ENCODE assay signal across 8 mouse cellular contexts in genomic region chr17:71183657-71184261, GRCm38 (mm10). TPM values are rescaled to one million over a fixed set of nuclear protein-coding genes. Genes with fewer than 3 reads are reported as not detected.
DNase-seq lines count a peak whose midpoint lies in the region; ATAC-seq and TF ChIP-seq lines count a peak whose summit lies in the region.

No protein-coding gene starts in this region.

- peak overlapping the region; percentile 77 for H3K4me2 ChIP-seq in embryonic facial prominence, embryonic 14.5 days (ENCODE audit: low read depth, low read length)
- H3K4me2 ChIP-seq in intestine, embryonic 15.5 days (replicated peaks): peak overlapping the region; percentile 89
- H3K4me2 ChIP-seq in midbrain, embryonic 11.5 days: peak overlapping the region; percentile 70

- DNase-seq in embryo, embryonic 10 days (ENCODE audit: low spot score): peak; percentile 57
- no peak for DNase-seq in embryo, embryonic 11 days
- peak in 1 of 2 experiments; percentile 21 for DNase-seq in spleen, adult 2 months (ENCODE audit: low read depth in 1 of 2, low spot score in 2 of 2)
- DNase-seq in spleen, adult 18-20 months: no peak
- peak; percentile 27 for DNase-seq in embryonic facial prominence, embryonic 14.5 days (ENCODE audit: low spot score)
- DNase-seq in midbrain, embryonic 11.5 days (ENCODE audit: low spot score, missing footprints): peak; percentile 93
- no peak for DNase-seq in frontal cortex, postnatal 14 days (ENCODE audit: low spot score in 2 of 2)

- under 1% methylated on average over 79 of the region's 79 CpGs for whole genome bisulfite sequencing in spleen, adult 2 months
- WGBS in embryonic facial prominence, embryonic 14.5 days: under 1% methylated on average over 28 of the region's 79 CpGs
- WGBS in intestine, embryonic 15.5 days: under 1% methylated on average over 59 of the region's 79 CpGs
- under 1% methylated on average over 66 of the region's 79 CpGs for whole genome bisulfite sequencing in midbrain, embryonic 11.5 days

- peaks cover 8% of the 10 kb centered on the region; the same call in 1 of the 2 replicates for H3K4me1 ChIP-seq in spleen, adult 2 months (ENCODE audit: control insufficient read depth, insufficient read depth, insufficient read length)
- H3K4me1 ChIP-seq in embryonic facial prominence, embryonic 14.5 days (ENCODE audit: control insufficient read depth, insufficient read depth, low read length): peaks cover 16% of the 10 kb centered on the region
- peaks cover 24% of the 10 kb centered on the region for H3K4me1 ChIP-seq in intestine, embryonic 15.5 days (replicated peaks)
- peaks cover 19% of the 10 kb centered on the region for H3K4me1 ChIP-seq in midbrain, embryonic 11.5 days (ENCODE audit: control insufficient read depth, insufficient read depth, low read length)

- H3K4me3 ChIP-seq in spleen, adult 2 months (ENCODE audit: extremely low read depth, insufficient read depth, insufficient read length): peak overlapping the region; percentile 74
- peak overlapping the region; percentile 85 for H3K4me3 ChIP-seq in embryonic facial prominence, embryonic 14.5 days (ENCODE audit: low read depth, low read length)
- H3K4me3 ChIP-seq in intestine, embryonic 15.5 days (replicated peaks): peak overlapping the region; percentile 95
- H3K4me3 ChIP-seq in midbrain, embryonic 11.5 days (ENCODE audit: low read depth, low read length): peak overlapping the region; percentile 82

- H3K27me3 ChIP-seq in spleen, adult 2 months (ENCODE audit: control insufficient read depth, insufficient read depth, low read length): no peaks in the 10 kb centered on the region
- H3K27me3 ChIP-seq in embryonic facial prominence, embryonic 14.5 days (replicated peaks; ENCODE audit: control insufficient read depth, insufficient read depth, low read length): no peaks in the 10 kb centered on the region
- H3K27me3 ChIP-seq in intestine, embryonic 15.5 days (replicated peaks): no peaks in the 10 kb centered on the region
- no peaks in the 10 kb centered on the region for H3K27me3 ChIP-seq in midbrain, embryonic 11.5 days (ENCODE audit: control insufficient read depth, insufficient read depth, low read length)

- H3K36me3 ChIP-seq in spleen, adult 2 months (ENCODE audit: control insufficient read depth, insufficient read depth, low read length): no peaks in the 10 kb centered on the region
- no peaks in the 10 kb centered on the region for H3K36me3 ChIP-seq in embryonic facial prominence, embryonic 14.5 days (ENCODE audit: control insufficient read depth, insufficient read depth, low read length)
- H3K36me3 ChIP-seq in intestine, embryonic 15.5 days: no peaks in the 10 kb centered on the region
- no peaks in the 10 kb centered on the region for H3K36me3 ChIP-seq in midbrain, embryonic 11.5 days (ENCODE audit: control insufficient read depth, insufficient read depth, low read length)

- H3K9ac ChIP-seq in embryonic facial prominence, embryonic 14.5 days (ENCODE audit: low read depth, low read length): peak overlapping the region; percentile 97
- H3K9ac ChIP-seq in intestine, embryonic 15.5 days: peak overlapping the region; percentile 91
- peak overlapping the region; percentile 90 for H3K9ac ChIP-seq in midbrain, embryonic 11.5 days (ENCODE audit: low read length)

- H3K9me3 ChIP-seq in embryonic facial prominence, embryonic 14.5 days (ENCODE audit: control insufficient read depth, low read length): no peaks in the 10 kb centered on the region
- no peaks in the 10 kb centered on the region for H3K9me3 ChIP-seq in intestine, embryonic 15.5 days
- no peaks in the 10 kb centered on the region for H3K9me3 ChIP-seq in midbrain, embryonic 11.5 days (ENCODE audit: control insufficient read depth, low read length)

- no peak for TF ChIP-seq POLR2A in spleen, adult 2 months (IDR thresholded peaks at IDR 0.05; ENCODE audit: low read depth, low read length)

- peak; percentile 8; the same call in 1 of the 2 replicates for ATAC-seq in embryonic facial prominence, embryonic 14.5 days (ENCODE audit: low read depth)
- ATAC-seq in intestine, embryonic 15.5 days: no peak; the same call in 1 of the 2 replicates
- no peak for ATAC-seq in midbrain, embryonic 11.5 days (ENCODE audit: low FRiP score)

- TF ChIP-seq CTCF in spleen, adult 2 months (IDR thresholded peaks at IDR 0.05; ENCODE audit: extremely low read depth, insufficient read depth, insufficient read length, insufficient replicate concordance): no peak

- peak overlapping the region; percentile 66 for H3K27ac ChIP-seq in spleen, adult 2 months (ENCODE audit: insufficient read depth, low read length)
- H3K27ac ChIP-seq in embryonic facial prominence, embryonic 14.5 days (replicated peaks; ENCODE audit: low read depth, low read length): peak overlapping the region; percentile 92
- H3K27ac ChIP-seq in intestine, embryonic 15.5 days: peak overlapping the region; percentile 87
- peak overlapping the region; percentile 89 for H3K27ac ChIP-seq in midbrain, embryonic 11.5 days (ENCODE audit: low read depth, low read length)

RNA-seq across cellular contexts. Expression of gene Lpin2, which starts 1.4 kb away (rescaled TPM):
- polyA plus RNA-seq in spleen, adult 2 months (2012; rRNA removed): 13.4 and 13.5 TPM in 2 replicates
- 32.1 and 35.7 TPM in 2 replicates for polyA plus RNA-seq in embryonic facial prominence, embryonic 14.5 days (2014; fragmentation: Nextera tagmentation; extraction: Ambion mirVana)
- 22.5 and 25.9 TPM in 2 replicates for polyA plus RNA-seq in intestine, embryonic 15.5 days (2015; fragmentation: Nextera tagmentation; extraction: Ambion mirVana)
- 31.6 and 35.4 TPM in 2 replicates for polyA plus RNA-seq in midbrain, embryonic 11.5 days (2014; fragmentation: Nextera tagmentation; extraction: Ambion mirVana)

Comparison
In these comparisons a context has a peak if more than half of its experiments do, and no peak if none do; other contexts are left out.
1. DNase-seq: peak in embryo, embryonic 10 days (single experiment), embryonic facial prominence, embryonic 14.5 days (single experiment) and midbrain, embryonic 11.5 days (single experiment); none in embryo, embryonic 11 days (single experiment), spleen, adult 18-20 months (0 of 2) and frontal cortex, postnatal 14 days (0 of 2).
2. Peak in every context shown above with its lines, with median percentiles within 50 percentile points of each other: H3K27ac ChIP-seq, H3K4me3 ChIP-seq, H3K4me2 ChIP-seq and H3K9ac ChIP-seq.